Mouse (Mus musculus) thymus, adult 2 months (tissue): ENCODE results near the gene Pla2g10. TPM values are rescaled to one million over a fixed set of nuclear protein-coding genes. Genes with fewer than 3 reads are reported as not detected.
"Not testable (repeated sequence)": the region's sequence is repeated elsewhere in the genome, so short reads cannot be mapped to it uniquely, and the experiment has no call there.

Experiments used
- DNase-seq: peaks from one replicate; pipeline ENCODE4 v3.0.0; 2021
- H3K27ac ChIP-seq: fragments of 200-500 bp; 2 replicates; pipeline ENCODE4 v1.5.1; 2012; ENCODE audit warnings: low read length, control low read depth; ENCODE audit not compliant: control insufficient read depth, insufficient read depth
- H3K27me3 ChIP-seq: fragments of 200-500 bp; 2 replicates; pipeline ENCODE4 v1.6.1; 2012; ENCODE audit warnings: mild to moderate bottlenecking, low read length, moderate library complexity, mixed read lengths; ENCODE audit not compliant: control insufficient read depth, insufficient read depth
- H3K36me3 ChIP-seq: fragments of 200-500 bp; 2 replicates; pipeline ENCODE4 v1.6.1; 2012; ENCODE audit warnings: mild to moderate bottlenecking, low read length, moderate library complexity; ENCODE audit not compliant: control insufficient read depth, insufficient read depth
- H3K4me1 ChIP-seq: fragments of 200-500 bp; replicated peaks from 2 replicates; pipeline ENCODE4 v1.6.1; 2012; ENCODE audit warnings: low read length; ENCODE audit not compliant: control insufficient read depth, insufficient read depth
- H3K4me3 ChIP-seq: fragments of 200-500 bp; 2 replicates; pipeline ENCODE4 v1.5.1; 2012; ENCODE audit warnings: mild to moderate bottlenecking, low read length, control low read depth, moderate library complexity; ENCODE audit not compliant: control insufficient read depth, insufficient read depth
- CTCF ChIP-seq: fragments of 200-500 bp; IDR thresholded peaks from 2 replicates; pipeline ENCODE4 v1.5.1; 2012; ENCODE audit warnings: mild to moderate bottlenecking, control low read depth, low read length, moderate library complexity, borderline replicate concordance; ENCODE audit not compliant: control insufficient read depth, poor library complexity, insufficient read depth; ENCODE audit errors: extremely low read depth
- POLR2A ChIP-seq: fragments of 200-500 bp; IDR thresholded peaks from 2 replicates; pipeline ENCODE4 v1.6.1; 2012; ENCODE audit warnings: mild to moderate bottlenecking, low read length, control low read depth, moderate library complexity; ENCODE audit not compliant: control insufficient read depth, poor library complexity, insufficient read depth; ENCODE audit errors: extremely low read depth
- WGBS: fragments of 180-500 bp; shearing (Covaris S2); methylation state at CpG from one replicate; pipeline ENCODE4 v1.1.7; 2018; 5-methylcytosine and 5-hydroxymethylcytosine counted together
- polyA plus RNA-seq: library from polyadenylated mRNA; depleted of rRNA; stranded (reverse); fragments of >200 nt; gene quantifications from 2 replicates; pipeline ENCODE4 v1.2.3, GENCODE M21; 2012; rRNA removed

Gene Pla2g10
- 0.35 TPM in 1 of 2 replicates, not detected in the other for polyA plus RNA-seq

GRCm38 (mm10) chr16:13730285-13731255 is at the start of gene Pla2g10:
Pla2g10 (minus strand) TSS chr16:13730983.
- Histone ChIP-seq H3K36me3 (no peaks in the 10 kb centered on the region), H3K4me1 (no peaks in the 10 kb centered on the region), H3K4me3 (no peak within 1 kb of the TSS), H3K27ac (no peak within 1 kb of the TSS), H3K27me3 (no peaks in the 10 kb centered on the region)
- WGBS, result 34% methylated on average over 26 of the region's 26 CpGs
- no peak for DNase-seq
- no peak for TF ChIP-seq CTCF
- TF ChIP-seq POLR2A, result no peak

- DNase-seq, H3K36me3 ChIP-seq, H3K27ac ChIP-seq, H3K4me3 ChIP-seq, H3K27me3 ChIP-seq, H3K4me1 ChIP-seq: not testable (repeated sequence)
- WGBS, result 96% methylated on average over 3 of the region's 3 CpGs
These were observed 43.9 kb upstream of the Pla2g10 start for GRCm38 (mm10) chr16:13774651-13775050.

DNA sequence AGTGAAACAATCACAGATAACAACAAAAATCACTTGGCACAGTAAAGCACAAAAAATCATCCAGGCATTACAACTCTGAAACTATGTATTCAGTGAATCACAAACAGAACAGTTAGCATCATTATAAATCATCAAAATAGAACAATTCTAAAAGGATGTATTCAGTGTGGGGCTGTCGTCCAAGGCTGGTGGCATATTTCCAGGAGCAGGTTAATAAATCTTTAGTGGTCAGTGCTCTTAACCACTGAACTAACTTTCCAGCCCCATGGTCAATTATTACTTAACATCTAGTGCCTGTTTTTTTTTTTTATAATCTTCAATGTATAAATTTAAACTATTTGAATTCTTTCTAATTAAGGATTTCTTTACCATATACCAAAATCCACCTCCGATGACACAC is 43.2 kb upstream of the Pla2g10 start:
- H3K4me1 ChIP-seq, H3K27me3 ChIP-seq, DNase-seq, H3K27ac ChIP-seq, H3K4me3 ChIP-seq, H3K36me3 ChIP-seq: not testable (repeated sequence)
- 80% methylated on average over 2 of the region's 2 CpGs for WGBS

GRCm38 (mm10) chr16:13772051-13772450 is 41.3 kb upstream of the Pla2g10 start:
- H3K27ac ChIP-seq, H3K4me1 ChIP-seq, DNase-seq, H3K36me3 ChIP-seq, H3K4me3 ChIP-seq, H3K27me3 ChIP-seq: not testable (repeated sequence)
- WGBS, result 90% methylated on average over 5 of the region's 5 CpGs

- not testable (repeated sequence) for DNase-seq, H3K36me3 ChIP-seq, H3K27ac ChIP-seq, H3K27me3 ChIP-seq, H3K4me3 ChIP-seq, H3K4me1 ChIP-seq
- WGBS, result 88% methylated on average over 4 of the region's 4 CpGs
These were observed 40.8 kb upstream of the Pla2g10 start for GRCm38 (mm10) chr16:13771603-13772002.

- Histone ChIP-seq H3K4me1 (no peaks in the 10 kb centered on the region), H3K4me3 (no peak overlapping the region), H3K36me3 (no peaks in the 10 kb centered on the region), H3K27ac (no peak overlapping the region), H3K27me3 (no peaks in the 10 kb centered on the region)
- DNase-seq, result no peak
- no peak for TF ChIP-seq CTCF
- no peak for TF ChIP-seq POLR2A
These were observed 35.6 kb upstream of the Pla2g10 start for GRCm38 (mm10) chr16:13766367-13766766.

GRCm38 (mm10) chr16:13764519-13764918 is 33.7 kb upstream of the Pla2g10 start:
- no peaks in the 10 kb centered on the region for H3K36me3 ChIP-seq
- WGBS, result 93% methylated on average over 3 of the region's 3 CpGs
- no peak overlapping the region for H3K4me3 ChIP-seq
- DNase-seq, result no peak
- H3K4me1 ChIP-seq, result no peaks in the 10 kb centered on the region
- H3K27me3 ChIP-seq, result no peaks in the 10 kb centered on the region
- H3K27ac ChIP-seq, result no peak overlapping the region
- TF ChIP-seq CTCF, result no peak
- TF ChIP-seq POLR2A, result no peak

DNA sequence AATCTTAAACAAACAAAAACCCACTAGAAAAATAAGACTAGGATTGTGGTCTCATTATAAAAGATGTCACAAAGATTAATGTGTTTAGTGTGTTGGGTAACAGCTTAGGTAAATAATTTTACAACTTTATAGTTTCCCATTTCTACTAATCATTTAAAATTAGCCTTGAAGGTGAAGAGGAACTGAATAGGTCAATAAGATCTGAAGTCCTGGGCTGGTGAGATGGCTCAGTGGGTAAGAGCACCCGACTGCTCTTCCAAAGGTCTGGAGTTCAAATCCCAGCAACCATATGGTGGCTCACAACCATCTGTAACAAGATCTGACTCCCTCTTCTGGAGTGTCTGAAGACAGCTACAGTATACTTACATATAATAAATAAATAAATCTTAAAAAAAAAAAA is 32.0 kb upstream of the Pla2g10 start:
- H3K27me3 ChIP-seq, H3K27ac ChIP-seq, H3K4me3 ChIP-seq, H3K4me1 ChIP-seq, H3K36me3 ChIP-seq, DNase-seq: not testable (repeated sequence)
- WGBS, result 100% methylated on average over 1 of the region's 1 CpGs
